Mouse (Mus musculus) adrenal gland, adult 10 weeks (tissue): ENCODE data around the gene Prph2. TPM values are rescaled to one million over a fixed set of nuclear protein-coding genes. Genes with fewer than 3 reads are reported as not detected.

Source experiments
- polyA plus RNA-seq: library from polyadenylated mRNA; stranded (reverse); fragments of 350-450 nt; fragmentation: Illumina TruSeq; extraction: RNeasy Lipid Tissue Mini Kit (QIAGEN cat#74804); gene quantifications from one replicate; pipeline ENCODE4 v1.2.3, GENCODE M21; 2014; ENCODE audit warnings: low read depth, low replicate concordance

Prph2 gene
- polyA plus RNA-seq: not detected

GRCm38 (mm10) chr17:46910186-46910585, at the start of gene Prph2:
Gene Prph2 (plus strand): TSS chr17:46910459.

GRCm38 (mm10) chr17:46890116-46890815, 20.0 kb upstream of the Prph2 start, which contains the start of gene Tbcc:
Gene Tbcc (plus strand): TSS chr17:46890684.

Other genes with a start within 250 kb of the Prph2 start
- gene Rrp36, start 236.1 kb upstream of the Prph2 start, polyA plus RNA-seq: 4.2 TPM
- 5.2 TPM for gene Mea1, start 231.7 kb upstream of the Prph2 start, polyA plus RNA-seq
- 3.8 TPM for gene Klhdc3, start 229.5 kb upstream of the Prph2 start, polyA plus RNA-seq
- gene Ppp2r5d, start 205.3 kb upstream of the Prph2 start, polyA plus RNA-seq: 11.0 TPM
- gene Pex6, start 199.0 kb upstream of the Prph2 start, polyA plus RNA-seq: 0.82 TPM
- not detected for gene Gnmt, start 181.3 kb upstream of the Prph2 start, polyA plus RNA-seq
- gene Cnpy3, start 158.2 kb upstream of the Prph2 start, polyA plus RNA-seq: 1.2 TPM
- gene Ptcra, start 146.7 kb upstream of the Prph2 start, polyA plus RNA-seq: not detected
- 28.8 TPM for gene 2310039H08Rik, start 137.8 kb upstream of the Prph2 start, polyA plus RNA-seq
- 34.1 TPM for gene Rpl7l1, start 127.8 kb upstream of the Prph2 start, polyA plus RNA-seq
- gene Bicral, start 52.0 kb upstream of the Prph2 start, polyA plus RNA-seq: 9.7 TPM
- 0.87 TPM for gene Tbcc, start 19.8 kb upstream of the Prph2 start, polyA plus RNA-seq
- gene Ubr2, start 100.1 kb downstream of the Prph2 start, polyA plus RNA-seq: 43.1 TPM